ENCODE assay signal across 23 mouse cellular contexts in genomic region chr5:122883237-122883636, GRCm38 (mm10). TPM values are rescaled to one million over a fixed set of nuclear protein-coding genes. Genes with fewer than 3 reads are reported as not detected.
DNase-seq lines count a peak whose midpoint lies in the region; ATAC-seq and TF ChIP-seq lines count a peak whose summit lies in the region.
"Had no signal": no experiment of that assay in that cellular context is flagged by ENCODE, and none has a peak within 500 bp of the region (broad histone marks: within the 10 kb centered on the region; RNA-seq: fewer than 3 reads in every experiment).

No protein-coding gene starts in this region.

- no peaks in the 10 kb centered on the region for H3K27me3 ChIP-seq in heart, embryonic 12.5 days (replicated peaks)
- no peaks in the 10 kb centered on the region for H3K27me3 ChIP-seq in CH12.LX (replicated peaks)
- H3K27me3 ChIP-seq in small intestine, adult 2 months (ENCODE audit: control insufficient read depth, insufficient read depth, low read length): no peaks in the 10 kb centered on the region
- H3K27me3 ChIP-seq: forebrain, embryonic 13.5 days; heart, embryonic 15.5 days; Patski had no signal

- DNase-seq in heart, adult 11 months: peak; percentile 84
- DNase-seq in CH12.LX (ENCODE audit: extremely low read depth): no peak
- no peak for DNase-seq in gastrocnemius, postnatal 36 days
- DNase-seq: adrenal gland, postnatal 10 days; adrenal gland, postnatal 36 days; B cell, adult 2 months; gastrocnemius, postnatal 14 days; heart, adult 2 months; heart, postnatal 10 days; heart, postnatal 4 days had no signal

- peaks cover 22% of the 10 kb centered on the region for H3K4me1 ChIP-seq in heart, embryonic 12.5 days (replicated peaks)
- H3K4me1 ChIP-seq in CH12.LX (ENCODE audit: control insufficient read depth in 1 of 2, insufficient read depth in 2 of 2): peaks cover 35 to 89% of the 10 kb centered on the region in 2 experiments
- H3K4me1 ChIP-seq in small intestine, adult 2 months (ENCODE audit: control insufficient read depth, insufficient read depth, insufficient read length, low read length): peaks cover 32% of the 10 kb centered on the region

- peak; percentile 53; the same call in 1 of the 2 replicates for TF ChIP-seq POLR2A in CH12.LX (IDR thresholded peaks at IDR 0.05; ENCODE audit: low read depth, low read length)
- no peak for TF ChIP-seq POLR2A in small intestine, adult 2 months (IDR thresholded peaks at IDR 0.05; ENCODE audit: low read depth, low read length)

- ATAC-seq in heart, embryonic 12.5 days (ENCODE audit: insufficient number of reproducible peaks, low FRiP score): no peak
- ATAC-seq in CD4-positive, CD25-positive, alpha-beta regulatory T cell, adult 4 months: no peak
- ATAC-seq: forebrain, embryonic 13.5 days; forebrain, embryonic 16.5 days; hindbrain, postnatal 0 days; inflammation-experienced regulatory T-cells, adult 6 months; Patski had no signal

- no peaks in the 10 kb centered on the region for H3K9me3 ChIP-seq in heart, embryonic 12.5 days (replicated peaks)
- H3K9me3 ChIP-seq in CH12.LX (replicated peaks; ENCODE audit: low read length): no peaks in the 10 kb centered on the region
- H3K9me3 ChIP-seq: forebrain, embryonic 10.5 days; forebrain, embryonic 13.5 days; G1E; heart, embryonic 15.5 days had no signal

- intact Hi-C loops in gastrocnemius, postnatal 36 days (cut with DNase I): no loop called here

- H3K27ac ChIP-seq in heart, embryonic 12.5 days (ENCODE audit: poor library complexity, severe bottlenecking): no peak overlapping the region
- H3K27ac ChIP-seq in CH12.LX (ENCODE audit: insufficient read depth, low read depth): peak overlapping the region; percentile 92
- H3K27ac ChIP-seq in small intestine, adult 2 months (ENCODE audit: insufficient read depth, low read depth, low read length): peak overlapping the region; percentile 57
- H3K27ac ChIP-seq: forebrain, embryonic 10.5 days; forebrain, embryonic 13.5 days; heart, adult 2 months; heart, embryonic 15.5 days; hindbrain, embryonic 14.5 days; hindbrain, postnatal 0 days had no signal

- peaks cover 42% of the 10 kb centered on the region for H3K36me3 ChIP-seq in heart, embryonic 12.5 days
- peaks cover 46 to 81% of the 10 kb centered on the region in 2 experiments for H3K36me3 ChIP-seq in CH12.LX (replicated peaks in 1 of 2; ENCODE audit: control insufficient read depth in 1 of 2, insufficient read depth in 1 of 2, low read length in 1 of 2)
- peaks cover 10% of the 10 kb centered on the region for H3K36me3 ChIP-seq in small intestine, adult 2 months (ENCODE audit: control insufficient read depth, insufficient read depth, low read length)

- WGBS in heart, embryonic 12.5 days: 74% methylated on average over 9 of the region's 9 CpGs
- WGBS in small intestine, adult 2 months: 62% methylated on average over 9 of the region's 9 CpGs

- H3K9ac ChIP-seq in heart, embryonic 12.5 days: no peak overlapping the region
- peak overlapping the region; percentile 91 for H3K9ac ChIP-seq in CH12.LX (ENCODE audit: insufficient read depth, low read depth)
- H3K9ac ChIP-seq: forebrain, embryonic 13.5 days; heart, embryonic 15.5 days; hindbrain, embryonic 14.5 days had no signal

- peaks cover 81% of the 10 kb centered on the region for H3K79me2 ChIP-seq in CH12.LX (replicated peaks; ENCODE audit: control insufficient read depth, extremely low read depth, insufficient read depth, poor library complexity, severe bottlenecking)

- in situ Hi-C loops in CH12.LX (cut with MboI; ENCODE audit: low pct_ligation_motif_present, low pct_unique_long_range_greater_than_20kb, low sequenced_read_pairs): no loop called here

- no peak overlapping the region for H3K4me3 ChIP-seq in heart, embryonic 12.5 days
- peak overlapping the region in 2 of 3 experiments; percentile 50 to 78 for H3K4me3 ChIP-seq in CH12.LX (replicated peaks in 1 of 3; ENCODE audit: low read depth in 2 of 3, low read length in 2 of 3, poor library complexity in 1 of 3)
- no peak overlapping the region for H3K4me3 ChIP-seq in small intestine, adult 2 months (ENCODE audit: low read depth, low read length)
- H3K4me3 ChIP-seq: forebrain, embryonic 10.5 days; forebrain, embryonic 13.5 days; heart, adult 2 months; heart, embryonic 15.5 days had no signal

- no peak for TF ChIP-seq EP300 in CH12.LX (IDR thresholded peaks at IDR 0.05; ENCODE audit: low read length)

- no peak for TF ChIP-seq RAD21 in CH12.LX (IDR thresholded peaks at IDR 0.05; ENCODE audit: low read depth, low read length)

- no peak for TF ChIP-seq CTCF in CH12.LX (conservative IDR thresholded peaks at IDR 0.05 in 1 of 2, IDR thresholded peaks at IDR 0.05 in 1 of 2; ENCODE audit: low read depth in 2 of 2, low read length in 2 of 2)
- TF ChIP-seq CTCF in small intestine, adult 2 months (IDR thresholded peaks at IDR 0.05; ENCODE audit: extremely low read depth, insufficient read length, insufficient replicate concordance, low read depth, low read length): no peak

- dilution Hi-C loops in CH12.LX (cut with MboI; ENCODE audit: extremely low pct_ligation_motif_present, extremely low pct_unique_long_range_greater_than_20kb, low sequenced_read_pairs): no loop called here

- H3K4me2 ChIP-seq in heart, embryonic 12.5 days: no peak overlapping the region
- H3K4me2 ChIP-seq in CH12.LX (ENCODE audit: insufficient read depth, low read depth, poor library complexity, severe bottlenecking): no peak overlapping the region
- H3K4me2 ChIP-seq: forebrain, embryonic 13.5 days; heart, embryonic 11.5 days; heart, embryonic 15.5 days; hindbrain, embryonic 14.5 days had no signal

TF ChIP-seq in CH12.LX, 34 proteins besides CTCF, POLR2A, EP300 and RAD21:
- no peak for TF ChIP-seq KAT2A (IDR thresholded peaks at IDR 0.05; ENCODE audit: insufficient replicate concordance, low read length)
TF ChIP-seq in CH12.LX: peak in this region for 0.

RNA-seq across cellular contexts. Expression of gene Rnf34, which starts 33.4 kb away (rescaled TPM):
- polyA plus RNA-seq in heart, embryonic 12.5 days (2016; fragmentation: Nextera tagmentation; extraction: Ambion mirVana): 26.2 and 32.4 TPM in 2 replicates
- total RNA-seq in CH12.LX (2012; rRNA removed) (17.2 and 18.4 TPM in 2 replicates), CH12.LX (2014; rRNA removed) (24.1 and 24.6 TPM in 2 replicates)
- polyA plus RNA-seq in CH12.LX (2012; ENCODE audit: insufficient read length, low read depth): 29.1 and 30.8 TPM in 2 replicates
- 3.0 and 3.7 TPM in 2 replicates for polyA plus RNA-seq in small intestine, adult 2 months (2012; rRNA removed)
- 10 to 100 TPM; 25.9 to 37.5 TPM for polyA plus RNA-seq in CD4-positive, CD25-positive, alpha-beta regulatory T cell, adult 4 months (2017; shearing (Covaris generic))
- total RNA-seq in gastrocnemius, postnatal 36 days (2021): 10 to 100 TPM; 16.2 to 19.4 TPM

Comparison
In these comparisons a context has a peak if more than half of its experiments do, and no peak if none do; other contexts are left out.
1. H3K4me3 ChIP-seq: peak in CH12.LX (2 of 3); none in heart, embryonic 12.5 days (single experiment) and small intestine, adult 2 months (single experiment).